Mouse (Mus musculus) embryonic facial prominence, embryonic 13.5 days (tissue): ENCODE results near the gene Tuba1b. TPM values are rescaled to one million over a fixed set of nuclear protein-coding genes. Genes with fewer than 3 reads are reported as not detected.
"Not testable (repeated sequence)": the region's sequence is repeated elsewhere in the genome, so short reads cannot be mapped to it uniquely, and the experiment has no call there.

ENCODE experiments used
- ATAC-seq: fragments of 200-750 bp; cut with Nextera tagmentation; 2 replicates; pipeline ENCODE4 v1.8.0; 2017; ENCODE audit warnings: low read depth; ENCODE audit not compliant: insufficient number of reproducible peaks, insufficient read depth, low FRiP score, low TSS enrichment
- H3K27ac ChIP-seq: fragments of 300-500 bp; sonication (generic); 2 replicates; pipeline ENCODE4 v1.5.1; 2015; ENCODE audit warnings: moderate library complexity, mild to moderate bottlenecking, inconsistent platforms
- H3K27me3 ChIP-seq: fragments of 300-500 bp; sonication (generic); 2 replicates; pipeline ENCODE4 v1.6.1; 2015; ENCODE audit warnings: mild to moderate bottlenecking, inconsistent platforms
- H3K36me3 ChIP-seq: fragments of 300-500 bp; sonication (generic); 2 replicates; pipeline ENCODE4 v1.6.1; 2015; ENCODE audit warnings: mild to moderate bottlenecking, inconsistent platforms
- H3K4me1 ChIP-seq: fragments of 300-500 bp; sonication (generic); 2 replicates; pipeline ENCODE4 v1.6.1; 2015; ENCODE audit warnings: inconsistent platforms
- H3K4me2 ChIP-seq: fragments of 300-500 bp; sonication (generic); 2 replicates; pipeline ENCODE4 v1.6.1; 2015; ENCODE audit warnings: moderate library complexity, mild to moderate bottlenecking, inconsistent platforms
- H3K4me3 ChIP-seq: fragments of 300-500 bp; sonication (generic); 2 replicates; pipeline ENCODE4 v1.5.1; 2015; ENCODE audit warnings: mild to moderate bottlenecking, inconsistent platforms
- H3K9ac ChIP-seq: fragments of 300-500 bp; sonication (generic); 2 replicates; pipeline ENCODE4 v1.6.1; 2015; ENCODE audit warnings: mild to moderate bottlenecking, inconsistent platforms
- H3K9me3 ChIP-seq: fragments of 300-500 bp; sonication (generic); 2 replicates; pipeline ENCODE4 v1.6.1; 2016; ENCODE audit warnings: inconsistent platforms
- WGBS: fragments of 180-500 bp; shearing (Covaris S2); methylation state at CpG from one replicate; pipeline ENCODE4 v1.1.7; 2015; ENCODE audit warnings: mixed read lengths; 5-methylcytosine and 5-hydroxymethylcytosine counted together
- polyA plus RNA-seq: library from polyadenylated mRNA; unstranded; fragments of >200 nt; fragmentation: Nextera tagmentation; extraction: Ambion mirVana; gene quantifications from 2 replicates; pipeline ENCODE4 v1.2.1, GENCODE M21; 2015

Gene Tuba1b
- 1,422 and 1,651 TPM in 2 replicates for polyA plus RNA-seq

DNA sequence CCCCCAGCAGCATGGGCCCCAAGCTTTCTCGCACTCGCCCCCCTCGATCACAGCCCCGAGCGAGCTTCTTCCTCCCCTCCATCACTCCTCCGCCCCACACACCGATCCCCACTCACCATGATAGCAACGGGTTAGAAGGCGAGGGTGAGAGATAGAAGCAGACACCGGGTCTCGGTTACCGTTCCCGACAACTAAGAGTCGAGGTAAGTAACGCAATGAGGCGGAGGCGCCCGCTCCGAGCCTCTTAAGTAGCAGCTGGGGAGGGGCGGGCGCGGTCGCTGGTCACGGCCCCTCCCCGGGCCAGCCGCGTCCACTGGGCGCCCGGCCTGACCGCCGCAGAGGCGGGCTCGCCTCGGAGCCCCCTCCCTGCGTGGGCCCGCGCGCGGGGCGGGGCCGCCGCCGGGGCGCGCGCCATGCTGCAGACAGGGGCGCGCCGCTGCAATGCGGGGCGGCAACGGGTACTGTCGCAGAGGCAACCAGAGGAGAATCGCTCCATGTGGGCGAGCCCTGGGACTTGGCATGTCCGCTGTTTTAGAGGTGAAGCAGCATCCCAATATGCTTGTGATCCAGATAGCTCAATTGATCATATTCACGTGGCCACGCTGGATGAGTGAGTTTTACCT lies at the start of gene Tuba1b:
Gene Tuba1b (minus strand): TSS at position 349 of the 623 bp plus-strand sequence.
- peak within 1 kb of the TSS; percentile 95 for H3K9ac ChIP-seq
- H3K4me2 ChIP-seq: peak within 1 kb of the TSS; percentile 88
- no peaks in the 10 kb centered on the region for H3K9me3 ChIP-seq
- peaks cover 9% of the 10 kb centered on the region for H3K36me3 ChIP-seq
- peak within 1 kb of the TSS; percentile 99 for H3K27ac ChIP-seq
- H3K4me3 ChIP-seq: peak within 1 kb of the TSS; percentile 76
- H3K27me3 ChIP-seq: no peaks in the 10 kb centered on the region
- under 1% methylated on average over 58 of the region's 58 CpGs for WGBS
- peaks cover 19% of the 10 kb centered on the region for H3K4me1 ChIP-seq
- ATAC-seq: peak; percentile 94

DNA sequence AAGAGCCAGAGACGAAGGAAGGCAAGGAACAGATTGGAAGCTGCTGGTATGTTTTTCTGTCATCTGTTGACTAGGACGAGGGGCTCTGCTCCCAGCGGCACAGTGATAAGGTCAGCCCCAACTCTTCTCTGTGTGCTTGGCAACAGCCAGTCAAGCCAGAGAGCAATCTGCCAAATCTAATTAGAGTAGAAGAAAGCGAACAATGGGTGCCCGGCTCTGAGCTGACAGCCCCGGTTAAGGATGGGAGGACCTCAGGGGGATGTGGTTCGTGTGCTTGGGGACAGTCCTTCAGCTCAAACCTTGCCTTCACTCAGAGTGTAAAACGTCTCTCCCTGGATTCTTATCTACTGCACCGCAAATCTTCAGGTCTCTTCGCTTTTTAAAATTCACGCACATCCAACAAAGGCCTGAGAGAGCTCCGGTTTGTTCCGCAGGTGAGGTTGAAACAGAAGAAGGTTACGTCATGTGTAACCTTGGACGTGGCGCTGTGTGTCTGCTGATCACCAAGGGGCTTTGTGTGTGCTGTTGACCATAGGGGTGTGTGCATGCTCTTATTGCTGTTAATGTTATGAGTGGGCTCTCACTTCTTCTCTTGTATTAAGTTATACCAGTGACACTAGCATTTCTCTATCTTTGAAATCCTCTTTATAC lies 49.2 kb upstream of the Tuba1b start:
- H3K4me3 ChIP-seq: no peak overlapping the region
- 42% methylated on average over 16 of the region's 16 CpGs for WGBS
- ATAC-seq: no peak
- no peaks in the 10 kb centered on the region for H3K36me3 ChIP-seq
- H3K27ac ChIP-seq: peak overlapping the region; percentile 34; the same call in 1 of the 2 replicates
- H3K9ac ChIP-seq: no peak overlapping the region
- no peak overlapping the region for H3K4me2 ChIP-seq
- H3K4me1 ChIP-seq: peaks cover 47% of the 10 kb centered on the region
- H3K9me3 ChIP-seq: no peaks in the 10 kb centered on the region
- H3K27me3 ChIP-seq: no peaks in the 10 kb centered on the region

DNA sequence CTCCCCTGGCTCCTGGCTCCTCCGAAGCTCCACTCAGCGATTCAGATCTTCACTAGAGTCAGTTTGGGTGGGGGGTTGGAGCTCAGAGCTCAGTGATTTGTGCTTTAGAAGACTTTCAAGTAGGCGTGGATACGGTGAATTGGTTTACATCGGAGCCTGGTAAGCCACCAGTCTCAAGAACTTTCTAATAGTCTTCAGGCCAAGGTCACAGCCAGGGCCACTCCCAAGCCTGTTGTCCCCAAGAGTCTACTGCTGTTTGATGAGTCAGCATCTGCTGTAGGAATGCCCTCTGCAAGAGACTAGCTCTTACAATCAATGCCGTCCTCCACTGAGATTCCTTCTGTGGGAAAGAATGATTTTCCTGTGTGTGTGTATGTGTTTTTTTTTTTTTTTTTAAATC lies 47.7 kb upstream of the Tuba1b start:
- H3K27ac ChIP-seq: no peak overlapping the region
- no peak overlapping the region for H3K4me3 ChIP-seq
- H3K4me1 ChIP-seq: peaks cover 47% of the 10 kb centered on the region
- no peaks in the 10 kb centered on the region for H3K36me3 ChIP-seq
- WGBS: 82% methylated on average over 6 of the region's 6 CpGs
- H3K27me3 ChIP-seq: no peaks in the 10 kb centered on the region
- no peak overlapping the region for H3K9ac ChIP-seq
- ATAC-seq: no peak
- H3K4me2 ChIP-seq: no peak overlapping the region
- H3K9me3 ChIP-seq: no peaks in the 10 kb centered on the region

DNA sequence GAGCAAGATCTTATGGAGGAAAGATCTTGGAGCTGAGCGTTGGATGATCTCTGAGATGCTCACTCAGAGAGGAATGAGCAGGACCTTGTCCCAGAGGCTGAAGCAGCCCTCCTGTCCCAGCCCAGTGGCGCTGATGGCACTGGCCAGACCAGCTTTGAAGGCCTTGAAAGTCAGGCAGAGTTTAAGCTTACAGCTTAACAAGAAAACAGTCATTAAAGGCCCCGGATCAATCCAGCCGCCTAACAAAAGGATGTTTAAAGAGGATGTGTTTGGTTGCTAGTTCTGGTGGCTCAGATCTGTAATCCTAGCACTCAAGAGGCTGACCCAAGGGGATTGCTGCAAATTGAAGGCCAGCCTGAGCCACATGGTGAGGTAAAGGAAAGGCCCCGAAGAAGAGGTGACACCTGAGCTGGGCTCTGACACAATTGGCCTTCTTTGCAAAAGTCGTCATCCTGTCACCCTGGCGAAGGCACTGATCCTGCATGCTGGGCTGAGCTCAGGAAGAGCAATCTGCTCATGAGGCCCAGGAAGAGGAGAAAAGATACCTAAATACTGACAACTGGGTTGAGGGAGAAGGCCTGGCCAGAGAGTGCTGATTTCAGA lies 45.7 kb upstream of the Tuba1b start:
- no peak overlapping the region for H3K4me3 ChIP-seq

DNA sequence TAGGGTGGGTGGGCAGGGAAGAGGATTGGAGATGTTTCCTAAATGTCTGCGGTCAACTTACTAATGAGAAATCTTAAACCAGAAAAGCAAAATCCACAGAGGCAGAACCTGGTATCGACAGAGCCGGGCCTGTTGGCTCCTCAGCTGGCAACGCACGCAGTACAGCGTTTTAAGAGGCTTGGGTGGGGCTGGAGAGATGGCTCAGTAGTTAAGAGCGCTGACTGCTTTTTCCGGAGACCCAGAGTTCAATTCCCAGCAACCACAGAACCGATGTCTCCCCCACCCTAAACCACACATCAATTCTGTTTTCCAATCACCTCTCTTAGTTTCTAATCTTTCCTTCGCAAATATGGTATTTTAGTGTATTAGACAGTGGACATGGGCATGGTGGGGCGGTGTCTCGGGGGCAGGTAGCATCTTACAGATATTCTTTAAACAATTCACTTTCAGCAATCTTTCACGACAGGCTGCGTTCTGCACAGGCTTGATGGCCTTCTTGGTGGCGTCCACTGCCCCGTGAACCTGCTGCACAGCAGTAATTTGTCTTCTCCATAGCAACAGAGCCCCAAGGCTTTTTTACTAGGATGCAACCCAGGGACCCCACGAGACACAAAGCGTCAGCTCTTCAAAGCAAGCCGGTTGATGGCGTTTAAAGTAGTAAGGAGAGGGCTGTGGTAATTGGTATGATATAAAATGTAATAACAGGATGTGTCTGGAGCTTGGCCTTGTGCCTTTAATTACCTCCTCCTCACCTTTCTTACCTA lies 44.2 kb upstream of the Tuba1b start:
- H3K4me2 ChIP-seq: no peak overlapping the region
- H3K27ac ChIP-seq: peak overlapping the region; percentile 44
- no peaks in the 10 kb centered on the region for H3K9me3 ChIP-seq
- WGBS: 49% methylated on average over 20 of the region's 20 CpGs
- no peaks in the 10 kb centered on the region for H3K36me3 ChIP-seq
- H3K27me3 ChIP-seq: no peaks in the 10 kb centered on the region
- H3K9ac ChIP-seq: no peak overlapping the region
- ATAC-seq: no peak
- H3K4me3 ChIP-seq: no peak overlapping the region
- peaks cover 30% of the 10 kb centered on the region for H3K4me1 ChIP-seq

More for the DNA sequence above, 45.7 kb upstream of the Tuba1b start:
- no peak overlapping the region for H3K27ac ChIP-seq
- no peak overlapping the region for H3K4me2 ChIP-seq
- no peaks in the 10 kb centered on the region for H3K9me3 ChIP-seq
- H3K27me3 ChIP-seq: no peaks in the 10 kb centered on the region
- H3K9ac ChIP-seq: no peak overlapping the region
- ATAC-seq: no peak
- WGBS: 33% methylated on average over 7 of the region's 7 CpGs
- H3K36me3 ChIP-seq: no peaks in the 10 kb centered on the region
- H3K4me1 ChIP-seq: peaks cover 36% of the 10 kb centered on the region

DNA sequence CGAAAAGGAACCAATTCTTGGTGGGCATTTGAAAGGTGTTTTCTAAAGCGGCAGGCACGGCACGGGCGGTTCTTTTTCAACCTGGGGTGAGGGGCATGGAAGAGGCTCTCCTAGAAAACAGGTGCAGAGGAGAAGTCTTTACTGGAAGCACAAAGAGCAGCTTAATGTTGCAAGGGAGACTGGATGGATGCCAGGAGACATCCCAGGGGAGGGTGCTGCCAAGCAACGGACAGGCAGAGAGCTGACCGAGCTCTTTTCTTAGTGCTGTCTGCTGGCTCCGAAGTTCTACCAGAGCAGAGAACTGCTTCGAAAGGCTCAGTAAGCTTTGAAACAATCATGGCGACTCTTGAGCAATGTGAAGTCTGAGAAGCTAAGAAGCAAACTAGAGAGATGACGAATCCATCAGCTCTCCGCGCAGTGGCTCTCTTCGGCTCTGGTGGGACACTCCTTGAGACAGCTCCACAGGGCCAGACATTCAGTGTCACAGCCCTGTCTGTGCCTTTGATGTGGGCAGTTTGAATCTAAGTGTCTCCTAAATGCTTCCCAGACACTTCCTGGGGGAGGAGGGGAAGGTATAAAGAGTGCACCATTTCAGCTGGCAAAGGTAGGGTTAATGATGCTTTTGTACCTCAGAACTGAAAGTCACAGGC lies 43.5 kb upstream of the Tuba1b start:
- Histone ChIP-seq H3K4me3 (no peak overlapping the region), H3K36me3 (no peaks in the 10 kb centered on the region), H3K4me1 (peaks cover 33% of the 10 kb centered on the region), H3K9ac (peak overlapping the region; percentile 7; the same call in 1 of the 2 replicates), H3K4me2 (peak overlapping the region; percentile 40), H3K9me3 (no peaks in the 10 kb centered on the region), H3K27ac (peak overlapping the region; percentile 77), H3K27me3 (no peaks in the 10 kb centered on the region)
- WGBS: 53% methylated on average over 14 of the region's 14 CpGs
- ATAC-seq: no peak; the same call in 1 of the 2 replicates

DNA sequence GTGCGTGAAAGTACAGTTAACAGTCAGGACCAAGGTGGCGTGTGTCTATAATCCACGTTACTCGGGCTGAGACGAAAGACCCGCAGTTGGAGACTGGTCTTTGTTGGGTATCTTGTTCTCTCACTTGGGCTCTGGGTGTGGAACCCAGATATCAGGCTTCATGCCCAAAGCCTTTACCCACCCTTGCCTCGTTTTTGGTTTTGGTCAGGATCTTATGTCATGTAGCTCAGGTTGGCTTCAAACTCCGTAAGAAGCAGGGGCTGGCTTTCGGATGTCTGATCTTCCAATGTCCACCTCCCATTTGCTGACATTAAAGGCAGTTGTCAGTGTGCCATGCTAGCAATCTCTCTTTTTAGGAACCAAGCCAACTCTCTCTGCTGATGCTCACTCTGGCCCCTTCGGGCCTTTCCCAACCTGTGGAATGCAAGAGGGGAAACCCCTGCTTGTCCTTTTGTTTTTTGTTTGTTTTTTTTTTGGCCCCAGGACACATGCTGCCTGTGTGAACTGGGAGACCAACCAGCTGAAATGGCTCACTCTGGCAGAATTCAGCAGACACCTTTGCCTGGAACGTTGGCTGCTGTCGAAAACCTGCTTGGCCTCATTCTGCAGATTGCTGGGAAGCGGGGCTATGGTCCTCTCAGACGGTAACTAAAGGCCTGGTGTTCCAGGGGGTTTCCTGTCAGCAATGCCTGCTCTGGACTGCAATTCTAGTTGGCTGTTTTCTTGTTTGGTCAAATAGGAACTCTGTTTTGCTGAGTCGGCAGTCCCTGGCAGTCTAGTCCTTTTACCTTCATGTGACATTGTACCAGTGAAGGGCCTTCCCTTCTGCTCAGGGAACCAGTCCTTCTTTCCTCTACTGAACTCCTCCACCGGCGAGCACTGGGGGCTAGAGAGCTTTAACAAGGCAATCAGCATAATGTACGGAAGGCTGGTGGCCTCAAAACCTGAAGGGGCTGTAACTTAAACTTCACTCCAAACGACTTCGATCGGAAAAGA lies 42.7 kb upstream of the Tuba1b start:
- Histone ChIP-seq H3K4me1 (peaks cover 33% of the 10 kb centered on the region), H3K4me2 (peak overlapping the region; percentile 40; the same call in 1 of the 2 replicates), H3K9me3 (no peaks in the 10 kb centered on the region), H3K27me3 (no peaks in the 10 kb centered on the region), H3K36me3 (no peaks in the 10 kb centered on the region), H3K9ac (peak overlapping the region; percentile 7; the same call in 1 of the 2 replicates), H3K4me3 (no peak overlapping the region), H3K27ac (peak overlapping the region; percentile 77)
- no peak for ATAC-seq
- 65% methylated on average over 21 of the region's 21 CpGs for WGBS

DNA sequence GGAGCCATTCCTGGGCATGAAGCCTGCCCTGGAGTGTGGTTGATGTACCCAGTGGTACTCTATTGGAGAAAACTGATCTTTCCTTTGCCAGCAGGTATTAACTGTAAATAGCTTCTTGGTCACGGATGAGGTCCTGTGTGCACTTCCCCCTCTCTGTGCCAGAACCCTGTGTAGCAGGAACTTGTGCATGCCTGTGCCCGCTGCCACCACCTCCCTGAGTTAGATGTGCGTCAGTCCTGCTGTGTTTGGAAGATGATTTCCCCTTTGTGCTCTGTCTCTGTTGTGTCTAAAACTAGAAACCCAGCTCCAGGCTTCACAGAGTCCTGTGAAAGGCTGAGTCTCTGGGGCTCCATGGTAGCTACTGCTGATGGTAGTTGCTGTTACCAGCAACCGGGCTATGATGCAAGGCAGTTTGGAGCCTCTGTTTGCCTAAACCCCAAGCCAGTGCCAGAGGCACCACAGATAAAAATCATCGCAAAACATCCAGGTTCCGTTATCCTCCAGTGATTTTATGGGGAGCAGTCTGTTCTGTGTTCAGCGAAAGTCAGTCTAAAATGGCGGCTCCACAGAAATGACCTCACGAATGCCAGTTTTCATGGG lies 38.8 kb upstream of the Tuba1b start:
- ATAC-seq: no peak
- Histone ChIP-seq H3K9ac (no peak overlapping the region), H3K4me1 (peaks cover 58% of the 10 kb centered on the region), H3K27me3 (no peaks in the 10 kb centered on the region), H3K9me3 (no peaks in the 10 kb centered on the region), H3K4me2 (no peak overlapping the region), H3K4me3 (no peak overlapping the region), H3K27ac (peak overlapping the region; percentile 58), H3K36me3 (no peaks in the 10 kb centered on the region)
- WGBS: 80% methylated on average over 9 of the region's 9 CpGs

DNA sequence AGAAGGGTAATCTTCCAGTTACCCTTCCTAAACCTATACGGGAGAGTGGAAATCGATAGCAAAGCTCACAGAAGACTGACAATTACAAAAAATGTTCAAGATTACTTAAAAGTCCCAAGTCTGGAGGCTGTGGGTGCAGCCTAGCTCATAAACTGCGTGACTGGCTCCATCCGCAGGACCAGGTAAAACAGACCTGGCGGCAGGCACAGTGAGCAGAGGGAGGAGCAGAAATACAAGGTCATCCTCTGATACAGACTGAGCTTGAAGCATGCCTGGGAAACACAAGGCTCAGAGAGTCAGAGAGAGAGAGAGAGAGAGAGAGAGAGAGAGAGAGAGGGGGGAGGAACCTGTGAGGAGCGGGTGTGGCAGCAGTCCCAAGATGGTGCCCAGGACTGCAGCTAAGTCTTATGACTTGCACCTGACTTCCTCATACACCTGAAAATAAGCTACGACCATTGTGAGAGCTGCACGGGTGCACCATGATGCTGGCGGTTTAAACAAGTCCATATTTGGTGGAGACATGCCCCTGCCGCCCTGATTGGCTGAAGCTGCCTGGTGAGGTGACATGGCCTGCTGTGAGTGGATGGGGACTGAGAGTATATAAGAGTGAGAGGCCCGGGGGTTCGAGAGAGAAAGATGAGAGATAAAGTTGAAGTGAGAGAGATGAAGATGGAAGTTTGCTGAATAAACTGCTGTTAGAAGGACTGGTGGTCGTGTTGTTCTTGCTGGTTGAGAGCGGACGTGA lies 37.4 kb upstream of the Tuba1b start:
- not testable (repeated sequence) for H3K27me3 ChIP-seq, H3K9ac ChIP-seq, H3K4me3 ChIP-seq, ATAC-seq, H3K9me3 ChIP-seq, H3K36me3 ChIP-seq
- H3K4me2 ChIP-seq: 0 out of 2 replicates have a peak overlapping the region, but pooled peaks have one; percentile 1
- 67% methylated on average over 15 of the region's 15 CpGs for WGBS
- peaks cover 45% of the 10 kb centered on the region for H3K4me1 ChIP-seq
- H3K27ac ChIP-seq: peak overlapping the region; percentile 60
